Mouse (Mus musculus) common myeloid progenitor, adult 5-6 weeks (primary cell): ENCODE results near the gene Tnnt1. TPM values are rescaled to one million over a fixed set of nuclear protein-coding genes. Genes with fewer than 3 reads are reported as not detected.

Source experiments
- ATAC-seq: replicated peaks from 2 replicates; pipeline ENCODE4 v1.8.0; 2016; ENCODE audit warnings: low read depth, mild to moderate bottlenecking, moderate TSS enrichment, inconsistent platforms; ENCODE audit not compliant: poor library complexity, severe bottlenecking
- total RNA-seq: library from RNA; stranded (forward); fragments of 200-1000, 187-1606 nt; gene quantifications from 2 replicates; pipeline ENCODE4 v1.2.3, GENCODE M21; 2017

The Tnnt1 gene
- total RNA-seq, 1 experiment from 2014 or later, result 6.6 TPM

DNA sequence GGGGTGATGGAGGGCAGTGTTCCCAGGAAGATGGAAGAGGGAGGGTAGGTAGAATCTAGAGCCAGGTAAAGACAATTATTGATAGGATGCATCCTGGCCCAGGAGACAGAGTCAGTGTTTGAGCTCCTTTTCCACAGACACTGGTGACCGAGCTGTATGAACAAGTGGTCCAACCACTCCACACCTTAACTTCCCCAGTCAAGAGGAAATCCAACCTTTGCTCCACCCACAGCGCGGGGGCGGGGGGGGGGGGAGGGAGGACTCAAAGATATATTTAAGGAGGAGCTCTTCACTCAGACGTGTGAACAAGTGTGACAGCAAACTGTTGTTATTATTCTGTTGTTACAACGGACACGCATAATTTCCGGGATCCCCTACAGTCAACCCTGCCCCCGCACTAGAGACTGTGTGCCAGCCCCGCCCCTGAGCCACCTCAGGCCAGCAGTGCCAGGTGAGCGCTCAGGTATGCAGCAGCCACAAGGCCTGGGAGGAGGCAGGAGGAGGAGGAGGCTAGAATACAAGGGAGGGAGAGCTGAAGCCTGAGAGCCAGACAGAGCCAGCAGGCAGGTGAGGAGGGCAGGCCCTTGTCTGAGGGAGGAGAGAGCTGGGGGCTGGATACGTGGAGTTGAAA lies 51.9 kb downstream of the Tnnt1 start:
- ATAC-seq, result peak; percentile 17; the same call in 1 of the 2 replicates

DNA sequence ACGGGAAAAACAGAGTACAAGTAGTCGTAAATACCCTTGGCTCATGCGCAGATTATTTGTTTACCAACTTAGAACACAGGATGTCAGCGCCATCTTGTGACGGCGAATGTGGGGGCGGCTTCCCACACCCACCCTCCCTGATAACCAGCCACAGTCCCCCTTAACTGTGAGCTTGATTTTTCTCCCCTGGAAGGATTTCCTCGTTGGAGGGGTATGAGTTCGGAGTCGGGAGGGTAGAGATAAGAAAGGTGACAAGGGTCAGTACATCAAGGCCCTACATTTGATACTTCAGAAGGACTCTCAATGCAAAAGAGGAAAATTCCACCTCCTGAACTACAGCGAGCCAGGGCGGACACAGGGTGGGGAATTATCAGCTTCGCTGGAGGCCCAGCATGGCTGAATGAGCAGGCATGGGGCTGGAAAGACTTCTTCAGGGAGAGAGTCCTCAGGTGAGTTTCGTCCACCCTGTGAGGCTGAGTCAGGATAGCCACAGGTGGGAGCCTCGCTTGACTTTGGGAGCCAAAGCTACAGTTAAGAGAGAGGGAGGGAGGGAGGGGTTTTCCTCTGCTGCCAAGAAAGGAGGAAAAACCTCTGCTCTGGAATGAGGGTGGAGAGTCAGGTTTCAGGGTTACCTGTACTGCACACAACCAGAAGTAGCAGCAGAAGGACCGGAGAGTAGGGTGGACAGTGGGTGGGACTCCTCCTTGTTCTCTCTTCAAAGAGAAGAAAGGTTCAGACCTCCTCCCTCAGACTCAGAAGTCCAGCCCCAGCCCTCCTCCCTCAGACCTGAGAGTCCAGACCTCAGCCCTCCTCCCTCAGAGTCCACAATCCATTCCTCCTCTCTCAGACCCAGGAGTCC lies 55.4 kb downstream of the Tnnt1 start, which contains the start of gene Eps8l1:
Gene Eps8l1, plus strand, starts transcription at position 99 of the 859 bp plus-strand sequence.
- peak; percentile 36; the same call in 1 of the 2 replicates for ATAC-seq

Other genes with a start within 250 kb of the Tnnt1 start
- not detected in 2 replicates for gene Ncr1, start 178.7 kb downstream of the Tnnt1 start, total RNA-seq
- 0.15 TPM in 1 of 2 replicates, not detected in the other for gene Gp6, start 118.6 kb downstream of the Tnnt1 start, total RNA-seq
- gene Rdh13, start 70.7 kb downstream of the Tnnt1 start, total RNA-seq, result 14.0 and 15.1 TPM in 2 replicates
- 4.2 and 5.6 TPM in 2 replicates for gene Eps8l1, start 55.7 kb downstream of the Tnnt1 start, total RNA-seq
- gene Ppp1r12c, start 14.7 kb downstream of the Tnnt1 start, total RNA-seq, result 90.2 and 117 TPM in 2 replicates
- 0.87 and 1.9 TPM in 2 replicates for gene Tnni3, start 7.8 kb upstream of the Tnnt1 start, total RNA-seq
- 1.6 TPM in 1 of 2 replicates, not detected in the other for gene Dnaaf3, start 16.1 kb upstream of the Tnnt1 start, total RNA-seq
- gene Syt5, start 31.2 kb upstream of the Tnnt1 start, total RNA-seq, result not detected in 2 replicates
- not detected in 2 replicates for gene Ptprh, start 87.7 kb upstream of the Tnnt1 start, total RNA-seq
- 8.6 and 18.7 TPM in 2 replicates for gene Tmem86b, start 115.0 kb upstream of the Tnnt1 start, total RNA-seq
- 142 and 149 TPM in 2 replicates for gene Ppp6r1, start 142.6 kb upstream of the Tnnt1 start, total RNA-seq
- gene Hspbp1, start 168.7 kb upstream of the Tnnt1 start, total RNA-seq, result 28.6 and 43.6 TPM in 2 replicates
- gene Brsk1, start 174.2 kb upstream of the Tnnt1 start, total RNA-seq, result not detected in 2 replicates
- gene Tmem150b, start 208.9 kb upstream of the Tnnt1 start, total RNA-seq, result 6.6 and 8.3 TPM in 2 replicates
- gene Kmt5c, start 223.7 kb upstream of the Tnnt1 start, total RNA-seq, result 33.0 and 37.9 TPM in 2 replicates
- 63.5 and 74.7 TPM in 2 replicates for gene Cox6b2, start 236.7 kb upstream of the Tnnt1 start, total RNA-seq